Mouse (Mus musculus): ENCODE data around the gene Fut11. TPM values are rescaled to one million over a fixed set of nuclear protein-coding genes. Genes with fewer than 3 reads are reported as not detected.

Fut11 gene
- polyA plus RNA-seq, 2 experiments = 3.3 to 4.3 TPM

DNA sequence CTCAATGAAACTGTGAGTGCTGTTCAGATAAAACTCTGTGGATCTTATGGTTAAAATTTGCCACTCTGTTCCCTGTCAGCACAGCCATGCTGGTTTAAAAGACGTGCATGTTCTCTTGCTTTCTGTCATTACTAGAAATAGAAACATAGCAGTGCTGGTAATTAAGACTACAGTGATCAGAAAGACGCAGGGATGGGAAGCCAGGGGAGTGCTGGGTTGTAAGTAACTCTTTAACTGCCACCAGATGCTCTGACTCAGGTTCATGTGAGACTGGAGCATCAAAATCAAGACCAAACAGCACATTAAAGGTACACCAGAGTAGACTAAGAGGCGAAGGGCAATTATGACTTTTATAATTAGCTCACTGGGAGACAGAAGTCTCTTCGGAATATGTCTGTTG, 53.6 kb downstream of the Fut11 start:
- Histone ChIP-seq H3K9ac (replicated peaks) (no peak overlapping the region), H3K4me3 (ENCODE audit: insufficient read depth in 1 of 2, low read depth in 2 of 2, low read length in 2 of 2) (no peak overlapping the region), H3K36me3 (replicated peaks; ENCODE audit: control insufficient read depth, insufficient read depth, low read depth) (no peaks in the 10 kb centered on the region), H3K27me3 (ENCODE audit: control insufficient read depth, insufficient read depth, low read length) (no peaks in the 10 kb centered on the region), H3K9me3 (ENCODE audit: control insufficient read depth, low read length) (no peaks in the 10 kb centered on the region), H3K4me2 (ENCODE audit: low read depth) (no peak overlapping the region), H3K4me1 (replicated peaks; ENCODE audit: control insufficient read depth in 2 of 2, insufficient read depth in 2 of 2, low read length in 1 of 2) (no peaks in the 10 kb centered on the region), H3K27ac (no peak overlapping the region)
- DNase-seq (ENCODE audit: low read depth in 3 of 3, low spot score in 3 of 3) (no peak), ATAC-seq (ENCODE audit: insufficient read depth) (no peak)
- TF ChIP-seq CTCF (IDR thresholded peaks at IDR 0.05; ENCODE audit: low read depth) = no peak
- TF ChIP-seq EP300 (IDR thresholded peaks at IDR 0.05; ENCODE audit: low read depth) = no peak
- 68% methylated on average over 4 of the region's 4 CpGs for WGBS (ENCODE audit: insufficient replicate concordance)

DNA sequence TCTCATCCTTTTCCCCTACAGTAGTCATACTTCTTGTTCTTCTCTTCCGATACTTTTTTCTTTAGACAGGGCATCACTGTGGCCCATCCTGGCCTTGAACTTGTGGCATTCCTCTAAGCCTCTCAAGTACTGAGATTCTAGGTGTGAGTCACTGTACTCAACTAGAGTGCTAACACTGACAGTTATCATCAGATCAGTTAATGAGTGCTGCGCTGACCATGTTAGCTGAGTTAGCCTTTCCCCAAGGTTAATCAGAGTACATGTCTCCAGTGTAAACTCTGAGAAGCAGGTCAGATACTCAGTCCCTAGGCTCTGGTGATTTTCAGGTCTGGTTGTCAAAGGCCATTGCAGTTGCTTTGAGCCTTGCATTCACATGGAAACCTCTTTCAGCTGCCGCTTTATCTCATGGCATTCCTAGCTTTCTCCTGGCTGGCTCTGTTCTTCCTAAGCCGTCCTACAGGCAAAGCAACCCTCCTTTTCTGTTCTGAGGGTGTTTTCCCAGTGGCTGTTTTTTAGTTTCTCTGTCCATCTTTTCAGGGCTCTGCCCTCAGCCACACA, 54.8 kb downstream of the Fut11 start:
- no peaks in the 10 kb centered on the region for H3K9me3 ChIP-seq (ENCODE audit: control insufficient read depth, low read length)
- no peak overlapping the region for H3K4me2 ChIP-seq (ENCODE audit: low read depth)
- no peak for ATAC-seq (ENCODE audit: insufficient read depth)
- H3K36me3 ChIP-seq (replicated peaks; ENCODE audit: control insufficient read depth, insufficient read depth, low read depth) = no peaks in the 10 kb centered on the region
- H3K4me3 ChIP-seq (ENCODE audit: insufficient read depth in 1 of 2, low read depth in 2 of 2, low read length in 2 of 2) = no peak overlapping the region
- TF ChIP-seq EP300 (IDR thresholded peaks at IDR 0.05; ENCODE audit: low read depth) (no peak), CTCF (IDR thresholded peaks at IDR 0.05; ENCODE audit: low read depth) (no peak)
- 77% methylated on average over 4 of the region's 4 CpGs for WGBS (ENCODE audit: insufficient replicate concordance)
- H3K4me1 ChIP-seq (replicated peaks; ENCODE audit: control insufficient read depth in 2 of 2, insufficient read depth in 2 of 2, low read length in 1 of 2) = no peaks in the 10 kb centered on the region
- H3K9ac ChIP-seq (replicated peaks) = no peak overlapping the region
- no peak for DNase-seq (ENCODE audit: low read depth in 3 of 3, low spot score in 3 of 3)
- H3K27ac ChIP-seq = no peak overlapping the region
- H3K27me3 ChIP-seq (ENCODE audit: control insufficient read depth, insufficient read depth, low read length) = no peaks in the 10 kb centered on the region

DNA sequence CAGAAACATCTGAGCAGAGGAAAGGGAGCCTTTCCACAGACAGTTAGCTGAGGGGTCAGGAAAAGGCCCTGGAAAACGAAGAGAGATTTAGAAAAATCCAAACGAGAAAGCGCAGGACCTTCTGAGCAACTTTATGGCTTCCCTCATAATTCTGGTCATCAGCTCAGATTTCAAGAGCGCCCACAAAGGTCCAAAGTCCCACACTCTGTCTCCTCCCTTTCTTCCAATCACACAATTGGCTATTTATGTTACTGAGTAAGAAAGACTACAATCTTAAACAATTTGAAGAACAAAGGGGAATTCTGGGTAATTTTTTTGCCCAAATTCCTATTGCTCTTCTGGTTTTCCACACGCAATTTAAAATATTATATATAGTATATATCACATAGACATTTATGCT, 55.7 kb downstream of the Fut11 start:
- H3K4me3 ChIP-seq (ENCODE audit: insufficient read depth in 1 of 2, low read depth in 2 of 2, low read length in 2 of 2) = no peak overlapping the region
- H3K4me1 ChIP-seq (replicated peaks; ENCODE audit: control insufficient read depth in 2 of 2, insufficient read depth in 2 of 2, low read length in 1 of 2) = no peaks in the 10 kb centered on the region
- DNase-seq (ENCODE audit: low read depth in 3 of 3, low spot score in 3 of 3) = no peak
- H3K4me2 ChIP-seq (ENCODE audit: low read depth) = no peak overlapping the region
- 64% methylated on average over 5 of the region's 5 CpGs for WGBS (ENCODE audit: insufficient replicate concordance)
- no peaks in the 10 kb centered on the region for H3K36me3 ChIP-seq (replicated peaks; ENCODE audit: control insufficient read depth, insufficient read depth, low read depth)
- no peak overlapping the region for H3K9ac ChIP-seq (replicated peaks)
- H3K9me3 ChIP-seq (ENCODE audit: control insufficient read depth, low read length) = no peaks in the 10 kb centered on the region
- no peak for ATAC-seq (ENCODE audit: insufficient read depth)
- TF ChIP-seq EP300 (IDR thresholded peaks at IDR 0.05; ENCODE audit: low read depth) (no peak), CTCF (IDR thresholded peaks at IDR 0.05; ENCODE audit: low read depth) (no peak)
- no peaks in the 10 kb centered on the region for H3K27me3 ChIP-seq (ENCODE audit: control insufficient read depth, insufficient read depth, low read length)
- no peak overlapping the region for H3K27ac ChIP-seq

Small RNA genes lying within 50 kb of the gene (microRNA-seq; reads per million reads assigned to microRNA genes)
- 2.1 reads per million for gene Mir6946

Other genes with a start within 250 kb of the Fut11 start
- gene Cfap70, start 242.7 kb upstream of the Fut11 start, polyA plus RNA-seq (2012; rRNA removed) = 0.01 and 0.03 TPM in 2 replicates
- gene Cfap70, start 242.7 kb upstream of the Fut11 start, polyA plus RNA-seq (2014; fragmentation: Nextera tagmentation; extraction: Ambion mirVana) = 0.08 and 0.28 TPM in 2 replicates
- gene Anxa7, start 214.8 kb upstream of the Fut11 start, polyA plus RNA-seq (2012; rRNA removed) = 28.7 and 36.6 TPM in 2 replicates
- 41.6 and 43.6 TPM in 2 replicates for gene Anxa7, start 214.8 kb upstream of the Fut11 start, polyA plus RNA-seq (2014; fragmentation: Nextera tagmentation; extraction: Ambion mirVana)
- 1.1 and 1.6 TPM in 2 replicates for gene Mss51, start 198.1 kb upstream of the Fut11 start, polyA plus RNA-seq (2012; rRNA removed)
- 0.29 and 0.67 TPM in 2 replicates for gene Mss51, start 198.1 kb upstream of the Fut11 start, polyA plus RNA-seq (2014; fragmentation: Nextera tagmentation; extraction: Ambion mirVana)
- gene Ppp3cb, start 148.4 kb upstream of the Fut11 start, polyA plus RNA-seq (2012; rRNA removed) = 18.0 and 22.7 TPM in 2 replicates
- gene Ppp3cb, start 148.4 kb upstream of the Fut11 start, polyA plus RNA-seq (2014; fragmentation: Nextera tagmentation; extraction: Ambion mirVana) = 21.6 and 24.8 TPM in 2 replicates
- gene Usp54, start 53.9 kb upstream of the Fut11 start, polyA plus RNA-seq (2012; rRNA removed) = 1.2 and 1.3 TPM in 2 replicates
- gene Usp54, start 53.9 kb upstream of the Fut11 start, polyA plus RNA-seq (2014; fragmentation: Nextera tagmentation; extraction: Ambion mirVana) = 1.1 and 1.2 TPM in 2 replicates
- 0.04 and 0.10 TPM in 2 replicates for gene Myoz1, start 38.4 kb upstream of the Fut11 start, polyA plus RNA-seq (2012; rRNA removed)
- gene Myoz1, start 38.4 kb upstream of the Fut11 start, polyA plus RNA-seq (2014; fragmentation: Nextera tagmentation; extraction: Ambion mirVana) = 0.14 TPM in 1 of 2 replicates, not detected in the other
- 0.02 TPM in 2 replicates for gene Synpo2l, start 26.6 kb upstream of the Fut11 start, polyA plus RNA-seq (2012; rRNA removed)
- 0.09 TPM in 1 of 2 replicates, not detected in the other for gene Synpo2l, start 26.6 kb upstream of the Fut11 start, polyA plus RNA-seq (2014; fragmentation: Nextera tagmentation; extraction: Ambion mirVana)
- gene Sec24c, start 20.7 kb upstream of the Fut11 start, polyA plus RNA-seq (2012; rRNA removed) = 36.4 and 37.1 TPM in 2 replicates
- gene Sec24c, start 20.7 kb upstream of the Fut11 start, polyA plus RNA-seq (2014; fragmentation: Nextera tagmentation; extraction: Ambion mirVana) = 28.4 and 33.8 TPM in 2 replicates
- gene Chchd1, start 8.0 kb downstream of the Fut11 start, polyA plus RNA-seq (2012; rRNA removed) = 49.6 and 58.8 TPM in 2 replicates
- gene Chchd1, start 8.0 kb downstream of the Fut11 start, polyA plus RNA-seq (2014; fragmentation: Nextera tagmentation; extraction: Ambion mirVana) = 127 and 138 TPM in 2 replicates
- 16.8 and 20.8 TPM in 2 replicates for gene Zswim8, start 12.6 kb downstream of the Fut11 start, polyA plus RNA-seq (2012; rRNA removed)
- 3.1 and 4.0 TPM in 2 replicates for gene Zswim8, start 12.6 kb downstream of the Fut11 start, polyA plus RNA-seq (2014; fragmentation: Nextera tagmentation; extraction: Ambion mirVana)
- 22.8 and 22.9 TPM in 2 replicates for gene Ndst2, start 39.6 kb downstream of the Fut11 start, polyA plus RNA-seq (2012; rRNA removed)
- 13.2 and 15.9 TPM in 2 replicates for gene Ndst2, start 39.6 kb downstream of the Fut11 start, polyA plus RNA-seq (2014; fragmentation: Nextera tagmentation; extraction: Ambion mirVana)
- 4.5 and 5.4 TPM in 2 replicates for gene Camk2g, start 99.1 kb downstream of the Fut11 start, polyA plus RNA-seq (2012; rRNA removed)
- gene Camk2g, start 99.1 kb downstream of the Fut11 start, polyA plus RNA-seq (2014; fragmentation: Nextera tagmentation; extraction: Ambion mirVana) = 3.9 and 7.2 TPM in 2 replicates
- gene Plau, start 141.7 kb downstream of the Fut11 start, polyA plus RNA-seq (2012; rRNA removed) = 0.74 and 1.3 TPM in 2 replicates
- gene Plau, start 141.7 kb downstream of the Fut11 start, polyA plus RNA-seq (2014; fragmentation: Nextera tagmentation; extraction: Ambion mirVana) = 0.43 and 0.57 TPM in 2 replicates
- gene Vcl, start 234.4 kb downstream of the Fut11 start, polyA plus RNA-seq (2012; rRNA removed) = 13.8 and 16.5 TPM in 2 replicates
- 17.1 and 21.7 TPM in 2 replicates for gene Vcl, start 234.4 kb downstream of the Fut11 start, polyA plus RNA-seq (2014; fragmentation: Nextera tagmentation; extraction: Ambion mirVana)

Measured in liver, embryonic 14.5 days (tissue).